Mouse (Mus musculus): ENCODE data around the gene Rbl2. TPM values are rescaled to one million over a fixed set of nuclear protein-coding genes. Genes with fewer than 3 reads are reported as not detected.

Rbl2 gene
- 99.0 TPM for total RNA-seq (2023)

DNA sequence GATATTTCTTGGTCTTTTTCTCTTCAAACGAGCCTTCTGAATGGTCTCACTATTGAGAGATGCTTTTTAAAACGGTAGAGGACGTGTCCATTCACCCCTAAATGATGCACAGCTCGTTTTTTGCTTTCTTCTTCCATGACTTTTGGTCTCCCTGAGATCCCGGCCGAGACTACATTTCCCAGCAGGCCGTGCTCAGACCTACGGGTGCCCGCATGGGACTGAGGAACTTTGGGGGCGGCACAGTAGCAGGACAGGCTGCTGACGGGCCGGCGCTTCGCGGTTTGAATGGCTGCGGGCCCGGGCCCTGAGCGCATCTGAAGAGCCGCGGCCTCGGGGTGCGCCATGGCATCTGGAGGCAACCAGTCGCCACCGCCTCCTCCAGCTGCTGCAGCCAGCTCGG is at the start of gene Rbl2:
TSS of gene Rbl2 (plus strand) at position 224 of the 400 bp plus-strand sequence.

Other genes with a start within 250 kb of the Rbl2 start
- 88.7 TPM for gene Chd9, start 241.7 kb upstream of the Rbl2 start, total RNA-seq (2023)
- 16.5 TPM for gene Aktip, start 129.9 kb downstream of the Rbl2 start, total RNA-seq (2023)
- 6.1 TPM for gene Rpgrip1l, start 243.2 kb downstream of the Rbl2 start, total RNA-seq (2023)
- 56.3 TPM for gene Fto, start 243.5 kb downstream of the Rbl2 start, total RNA-seq (2023)

All from CD4-positive naive resting alpha-beta T cell, adult 57 days (primary cell).